Mouse (Mus musculus) Patski (cell line): ENCODE measurements around the gene Rbm20. TPM values are rescaled to one million over a fixed set of nuclear protein-coding genes. Genes with fewer than 3 reads are reported as not detected.
A peak's percentile ranks its signal among the peaks of the same experiment; 100 is the strongest.
"Not testable (repeated sequence)": the region's sequence is repeated elsewhere in the genome, so short reads cannot be mapped to it uniquely, and the experiment has no call there.

Source experiments
- ATAC-seq: fragments of 100-300 bp; one replicate; pipeline ENCODE4 v1.8.0; 2021
- CTCF ChIA-PET: fragments of 350-600 bp; sonication (Branson Sonifier 250); formaldehyde crosslinking; loops from one replicate; lab custom pipeline; 2022; ENCODE audit warnings: inconsistent platforms; lab: Charles Lee
- POLR2A ChIA-PET: fragments of 350-600 bp; sonication (Branson Sonifier 250); formaldehyde crosslinking; loops from one replicate; lab custom pipeline; 2022; ENCODE audit warnings: antibody characterized with exemption, inconsistent platforms; lab: Charles Lee
- DNase-seq: peaks from one replicate; pipeline ENCODE4 v3.0.0-alpha.2; 2011; ENCODE audit warnings: low read depth, low spot score
- H3K27me3 ChIP-seq: fragments of 371-371 bp; one replicate; pipeline ENCODE4 v1.5.1; 2021
- CTCF ChIP-seq: fragments of 100-300 bp; IDR thresholded peaks from one replicate; pipeline ENCODE4 v1.5.1; 2021
- in situ Hi-C: fragments of 300-500 bp; cut with MboI; formaldehyde crosslinking; loops from 3 replicates; pipeline ENCODE4 v1.11.1; 2018; ENCODE audit warnings: low pct_unique_long_range_greater_than_20kb, mixed read lengths
- polyA plus RNA-seq: library from polyadenylated mRNA; unstranded; gene quantifications from one replicate; pipeline ENCODE4 v1.2.3, GENCODE M21; 2021

Gene Rbm20
- polyA plus RNA-seq, 1 experiment from 2014 or later: 0.72 TPM

- TF ChIP-seq CTCF: no peak
- in situ Hi-C loops: loop anchor here (5.0 kb wide), 2 partner anchors 76 to 111 kb away; no protein-coding TSS in a partner anchor
- no peaks in the 10 kb centered on the region for H3K27me3 ChIP-seq
- DNase-seq (no peak), ATAC-seq (no peak)
- ChIA-PET POLR2A (no interaction called here), CTCF (interaction anchor here (1.3 to 3.3 kb wide), 3 partner anchors 83 to 293 kb away, joined by 3 to 22 read pairs (median 4); partner anchors contain the start of genes Bbip1 and Shoc2)
These were observed 26.2 kb upstream of the Rbm20 start for GRCm38 (mm10) chr19:53650921-53651320.

GRCm38 (mm10) chr19:53652267-53652666, 24.8 kb upstream of the Rbm20 start:
- in situ Hi-C loops: loop anchor here (5.0 kb wide), 2 partner anchors 75 to 110 kb away; no protein-coding TSS in a partner anchor
- ATAC-seq: no peak
- DNase-seq: no peak
- no peak for TF ChIP-seq CTCF
- ChIA-PET POLR2A (no interaction called here), CTCF (interaction anchor here (1.5 kb wide), 1 partner anchor 109 kb away, joined by 3 read pairs; no protein-coding TSS in a partner anchor)
- no peaks in the 10 kb centered on the region for H3K27me3 ChIP-seq

GRCm38 (mm10) chr19:53653624-53654467, 23.3 kb upstream of the Rbm20 start:
- POLR2A ChIA-PET: interaction anchor here (0.7 kb wide), 1 partner anchor 22 kb away, joined by 4 read pairs; no protein-coding TSS in a partner anchor
- ATAC-seq: peak; percentile 83
- DNase-seq: peak; percentile 93
- CTCF ChIA-PET: interaction anchor here (1.1 to 1.5 kb wide), 4 partner anchors 78 to 107 kb away, joined by 3 to 4 read pairs (median 4); no protein-coding TSS in a partner anchor
- H3K27me3 ChIP-seq: no peaks in the 10 kb centered on the region
- no peak for TF ChIP-seq CTCF
- in situ Hi-C loops: loop anchor here (5.0 kb wide), 2 partner anchors 73 to 108 kb away; no protein-coding TSS in a partner anchor

GRCm38 (mm10) chr19:53656443-53656842, 20.7 kb upstream of the Rbm20 start:
- ATAC-seq, H3K27me3 ChIP-seq, CTCF ChIA-PET, POLR2A ChIA-PET, DNase-seq, in situ Hi-C loops: not testable (repeated sequence)

- CTCF ChIA-PET: no interaction called here
- in situ Hi-C loops: no loop called here
- TF ChIP-seq CTCF: no peak
- ATAC-seq (no peak), DNase-seq (no peak)
- no peaks in the 10 kb centered on the region for H3K27me3 ChIP-seq
- POLR2A ChIA-PET: no interaction called here
These were observed 19.7 kb upstream of the Rbm20 start for GRCm38 (mm10) chr19:53657437-53657836.

GRCm38 (mm10) chr19:53660722-53661420, 16.2 kb upstream of the Rbm20 start:
- no peak for ATAC-seq
- ChIA-PET POLR2A (interaction anchor here (0.6 kb wide), 1 partner anchor 13 kb away, joined by 3 read pairs; no protein-coding TSS in a partner anchor), CTCF (interaction anchor here (1.3 kb wide), 1 partner anchor 12 kb away, joined by 7 read pairs; no protein-coding TSS in a partner anchor)
- H3K27me3 ChIP-seq: no peaks in the 10 kb centered on the region
- DNase-seq: no peak
- no peak for TF ChIP-seq CTCF
- in situ Hi-C loops: no loop called here

- DNase-seq (no peak), ATAC-seq (peak; percentile 51)
- H3K27me3 ChIP-seq: peaks cover 9% of the 10 kb centered on the region
- TF ChIP-seq CTCF: no peak
- ChIA-PET CTCF (no interaction called here), POLR2A (no interaction called here)
- in situ Hi-C loops: no loop called here
These were observed 15.0 kb upstream of the Rbm20 start for GRCm38 (mm10) chr19:53661938-53662722.

GRCm38 (mm10) chr19:53664831-53665230, 12.3 kb upstream of the Rbm20 start:
- no peak for TF ChIP-seq CTCF
- POLR2A ChIA-PET: no interaction called here
- CTCF ChIA-PET: no interaction called here
- ATAC-seq (no peak), DNase-seq (no peak)
- peaks cover 20% of the 10 kb centered on the region for H3K27me3 ChIP-seq
- in situ Hi-C loops: no loop called here

- peaks cover 20% of the 10 kb centered on the region for H3K27me3 ChIP-seq
- ChIA-PET POLR2A (no interaction called here), CTCF (no interaction called here)
- no peak for ATAC-seq
- in situ Hi-C loops: no loop called here
- no peak for DNase-seq
- no peak for TF ChIP-seq CTCF
These were observed 11.7 kb upstream of the Rbm20 start for GRCm38 (mm10) chr19:53665391-53665790.

GRCm38 (mm10) chr19:53666708-53667107, 10.4 kb upstream of the Rbm20 start:
- peaks cover 20% of the 10 kb centered on the region for H3K27me3 ChIP-seq
- ATAC-seq (no peak), DNase-seq (no peak)
- TF ChIP-seq CTCF: no peak
- ChIA-PET CTCF (no interaction called here), POLR2A (no interaction called here)
- in situ Hi-C loops: no loop called here
